Mouse (Mus musculus) heart, adult 18-20 months (tissue): ENCODE measurements around the gene Sik2. TPM values are rescaled to one million over a fixed set of nuclear protein-coding genes. Genes with fewer than 3 reads are reported as not detected.
A peak's percentile ranks its signal among the peaks of the same experiment; 100 is the strongest.

ENCODE experiments used
- DNase-seq, 2 experiments: peaks; one replicate each; pipeline ENCODE4 v3.0.0; 2021 to 2022; ENCODE audit warnings: mixed read lengths in 1 of 2
- total RNA-seq, 2 experiments: library from RNA; stranded (reverse); gene quantifications; 2 replicates each; pipeline ENCODE4 v1.2.3; 2021

Gene Sik2
- total RNA-seq, 2 experiments from 2014 or later: 27.6 to 34.6 TPM

DNA sequence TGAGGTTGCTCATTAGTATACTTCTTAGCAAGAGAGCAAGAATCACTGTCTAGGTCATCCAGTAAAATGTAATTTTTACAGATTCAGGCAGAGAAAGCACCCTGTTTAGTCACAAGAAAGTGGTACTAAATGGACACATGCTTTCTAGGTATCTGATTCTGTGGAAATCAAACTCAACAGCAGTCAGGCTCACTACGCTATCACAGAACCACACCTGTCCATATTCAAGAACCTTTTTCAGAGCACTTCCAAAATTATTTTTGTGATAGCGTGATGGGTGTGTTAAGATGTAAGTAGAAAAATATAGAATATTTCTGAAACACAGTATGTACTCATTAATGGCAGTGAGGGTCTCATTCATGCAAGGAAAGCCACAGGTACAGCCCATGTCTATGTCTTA is 89.3 kb downstream of the Sik2 start:
- no peak for DNase-seq

- no peak for DNase-seq
These were observed 90.7 kb downstream of the Sik2 start for GRCm38 (mm10) chr9:50918131-50918530.

DNA sequence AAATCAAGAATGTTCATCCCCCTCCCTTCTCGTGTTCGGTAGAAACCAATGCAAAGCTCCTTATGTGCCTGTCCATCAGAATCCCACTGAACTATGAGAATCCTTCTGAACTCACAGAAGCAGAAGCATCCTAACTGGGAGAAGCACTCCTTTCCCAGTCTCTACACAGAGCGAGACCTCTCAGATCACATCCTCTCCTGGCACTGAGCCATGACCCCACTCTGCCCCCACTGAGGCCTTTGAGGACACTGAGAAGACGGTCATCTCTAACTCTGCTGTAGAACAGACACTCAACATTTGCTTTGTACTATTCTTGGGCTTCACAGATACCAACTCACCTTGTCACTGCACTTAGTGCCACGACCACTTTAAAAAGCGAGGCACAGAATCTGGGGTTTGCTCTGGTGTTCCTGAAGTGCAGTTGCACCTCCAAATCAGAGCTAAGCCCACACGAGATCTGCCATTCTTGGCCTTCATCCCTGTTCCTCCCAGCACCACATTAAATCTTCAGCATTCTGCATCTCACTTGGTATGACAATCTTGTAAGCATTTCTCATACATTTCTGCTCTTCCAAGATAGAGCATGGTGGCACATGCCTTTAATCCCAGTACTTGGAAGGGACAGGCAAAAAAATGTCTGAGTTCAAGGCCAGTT is 96.9 kb downstream of the Sik2 start:
- DNase-seq: no peak

- no peak for DNase-seq
These were observed 103.6 kb downstream of the Sik2 start for GRCm38 (mm10) chr9:50905321-50905720.

GRCm38 (mm10) chr9:50904196-50904847 is 104.6 kb downstream of the Sik2 start:
- no peak for DNase-seq

DNA sequence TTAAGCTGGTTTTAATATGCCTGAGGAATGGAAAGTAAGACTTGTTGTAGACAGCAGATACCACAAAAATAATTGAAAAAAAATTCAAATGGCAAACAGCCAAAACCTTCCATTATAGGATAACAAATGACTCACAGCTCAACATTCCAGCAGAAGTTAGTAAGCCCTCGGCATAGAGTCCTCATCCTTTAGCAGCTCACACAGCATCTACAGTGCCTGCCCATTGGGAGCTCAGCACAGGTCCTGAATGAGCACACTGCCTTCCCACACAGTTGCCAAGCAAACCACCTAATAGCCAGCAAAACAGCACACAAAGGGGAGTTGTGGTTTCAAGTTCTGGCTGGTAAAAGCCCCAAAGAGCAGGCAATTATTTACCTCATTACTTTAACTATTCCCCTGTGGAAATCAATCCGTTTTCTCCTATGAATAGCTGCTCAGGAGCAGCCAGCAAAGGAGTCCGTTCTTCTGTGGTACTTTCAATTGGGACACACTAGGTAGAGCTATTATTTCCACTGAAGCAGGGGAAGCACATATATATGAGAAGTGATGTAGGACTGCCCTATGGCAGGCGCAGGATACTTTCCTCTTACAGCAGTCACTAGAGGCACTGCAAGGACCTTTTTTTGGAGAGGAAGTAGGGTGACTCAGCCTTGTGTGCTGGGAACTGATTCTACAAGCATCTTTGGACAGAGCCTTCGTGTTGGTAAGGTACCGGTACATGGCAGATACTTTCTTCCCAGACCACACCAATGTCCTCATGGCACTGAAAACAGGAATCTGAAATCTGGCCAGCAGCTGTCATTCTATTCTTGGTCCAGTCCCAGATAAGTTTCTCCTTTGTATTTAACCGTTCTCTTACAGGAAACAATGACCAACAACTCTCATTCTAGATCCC is 108.6 kb downstream of the Sik2 start:
- peak; percentile 49 to 60 for DNase-seq

DNA sequence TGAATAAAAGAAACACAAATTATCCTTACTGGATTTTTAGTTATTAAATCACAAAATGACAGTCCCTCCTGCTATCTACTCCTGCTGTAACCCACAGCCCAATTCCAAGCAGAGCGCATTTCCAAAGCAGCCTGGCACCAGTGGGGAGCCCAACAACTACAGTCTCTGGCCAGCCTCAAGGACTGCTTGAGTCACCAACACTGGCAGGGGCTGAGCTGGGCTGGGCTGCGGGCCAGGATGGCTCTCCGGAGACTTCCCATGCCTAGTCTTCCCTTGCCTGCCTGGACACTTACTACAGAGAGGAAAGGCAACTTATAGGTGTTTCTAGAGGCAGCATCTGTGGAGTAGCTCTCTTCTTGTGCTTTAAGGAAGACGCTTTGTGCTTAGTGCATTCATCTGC is 115.2 kb downstream of the Sik2 start:
- DNase-seq: peak; percentile 83 to 85

- no peak for DNase-seq
These were observed 118.3 kb downstream of the Sik2 start for GRCm38 (mm10) chr9:50890494-50891090.

- DNase-seq: no peak
These were observed 118.9 kb downstream of the Sik2 start for GRCm38 (mm10) chr9:50889964-50890363.

DNA sequence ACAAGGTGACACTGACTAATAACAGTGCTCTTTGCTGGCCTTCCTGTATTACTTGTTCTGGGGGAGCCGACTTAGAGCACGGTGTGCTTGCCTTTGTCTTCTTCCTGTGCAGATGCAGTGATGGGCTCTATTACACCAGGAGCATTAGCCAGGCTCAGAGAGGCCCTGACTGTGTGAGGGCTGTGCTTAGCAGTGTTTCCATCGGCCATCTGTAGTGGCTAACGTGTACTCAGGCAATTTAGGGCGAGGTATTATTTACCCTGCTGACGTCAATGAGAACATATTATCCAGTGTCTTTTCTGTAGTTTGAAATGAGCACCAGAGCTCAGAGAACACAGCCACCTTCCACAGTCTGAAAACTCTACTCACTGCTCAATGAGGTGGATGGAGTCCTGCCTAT is 119.7 kb downstream of the Sik2 start:
- no peak for DNase-seq

- peak; percentile 48 to 58 for DNase-seq
These were observed 121.5 kb downstream of the Sik2 start for GRCm38 (mm10) chr9:50887351-50887750.

DNA sequence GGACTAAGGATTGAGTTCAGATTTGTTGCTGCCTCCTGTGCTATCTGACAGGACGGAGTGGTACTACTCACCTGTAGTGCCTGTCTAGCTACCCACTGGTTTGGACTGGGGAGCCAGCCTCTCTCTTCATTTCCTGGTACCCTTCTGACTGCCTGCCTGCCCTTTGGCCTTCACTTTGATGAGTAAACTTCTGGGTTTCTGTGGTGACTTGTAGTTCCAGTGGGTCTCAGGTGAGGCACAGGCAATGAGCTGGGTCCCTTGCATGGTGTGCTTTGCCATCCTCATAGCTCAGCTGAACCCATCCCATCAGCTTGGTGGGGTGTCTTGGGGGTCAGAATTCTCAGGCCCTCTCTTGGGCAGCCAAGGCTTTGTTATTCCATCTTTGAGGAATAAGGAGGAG is 122.0 kb downstream of the Sik2 start:
- DNase-seq: no peak

- DNase-seq: no peak
These were observed 123.3 kb downstream of the Sik2 start for GRCm38 (mm10) chr9:50885600-50885987.

DNA sequence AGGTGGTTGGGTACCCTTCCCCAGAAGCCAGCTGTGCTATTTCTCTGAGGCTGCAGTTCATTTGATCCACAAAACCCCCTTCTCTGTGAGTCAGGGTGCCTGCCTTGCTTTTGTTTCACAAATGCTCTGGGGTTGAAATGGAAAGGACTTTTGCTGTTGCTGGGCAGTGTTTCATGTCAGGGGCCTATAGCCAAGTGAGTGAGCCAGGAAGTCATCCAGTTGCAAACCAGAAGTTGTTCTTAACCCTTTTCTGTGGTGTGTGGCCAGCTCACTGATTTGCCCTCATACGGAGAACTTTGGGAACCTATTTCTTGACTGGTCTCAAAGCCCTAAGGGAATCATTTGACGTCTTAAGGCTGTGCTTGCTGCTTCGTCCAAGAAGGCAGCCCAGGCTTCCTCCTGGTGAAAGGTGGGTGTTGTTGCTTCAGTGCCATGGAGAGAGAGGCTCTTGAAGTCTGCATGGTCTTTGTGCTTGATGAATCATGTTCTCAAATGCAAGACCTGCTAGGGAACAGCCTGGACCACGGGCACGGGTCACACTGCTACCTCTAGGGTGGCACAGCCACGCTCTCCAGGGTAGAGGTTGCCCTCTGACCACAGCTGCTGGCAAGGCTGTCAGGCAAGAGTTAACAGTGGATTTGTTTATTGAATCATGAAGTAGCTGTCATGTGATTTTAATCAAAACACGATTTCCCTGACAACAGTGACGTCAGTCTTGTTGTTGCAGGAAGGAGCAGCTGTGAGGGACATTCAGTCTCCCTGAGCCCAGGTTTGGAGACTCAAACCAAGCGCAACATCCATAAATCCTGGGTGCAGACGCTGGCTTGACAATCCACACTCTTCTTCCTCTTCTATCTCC is 123.9 kb downstream of the Sik2 start:
- peak; percentile 82 to 89 for DNase-seq

GRCm38 (mm10) chr9:50884093-50884492 is 124.8 kb downstream of the Sik2 start:
- DNase-seq: peak; percentile 47 to 48

DNA sequence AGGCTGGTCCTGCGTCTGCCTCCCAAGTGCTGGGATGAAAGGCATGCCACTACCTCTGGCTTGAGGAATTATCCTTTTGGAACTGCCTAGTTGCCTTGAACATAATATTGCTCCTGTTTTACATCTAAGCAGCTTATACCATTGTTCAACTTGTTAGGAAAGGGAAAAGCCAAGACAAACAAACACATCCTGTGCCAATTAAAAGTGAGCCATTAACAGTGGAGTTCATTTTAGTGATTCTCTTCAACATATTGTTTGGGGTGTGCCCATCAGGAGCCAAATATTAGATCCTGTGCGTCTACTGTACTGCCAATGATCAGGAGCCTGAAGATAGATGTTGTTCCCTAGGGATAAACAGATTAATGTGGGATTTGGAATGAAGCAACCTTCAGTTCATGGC is 126.7 kb downstream of the Sik2 start:
- no peak for DNase-seq

GRCm38 (mm10) chr9:50877431-50877830 is 131.4 kb downstream of the Sik2 start:
- DNase-seq: no peak

GRCm38 (mm10) chr9:50876287-50876686 is 132.6 kb downstream of the Sik2 start:
- no peak for DNase-seq

- DNase-seq: no peak
These were observed 133.4 kb downstream of the Sik2 start for GRCm38 (mm10) chr9:50875470-50875869.

GRCm38 (mm10) chr9:50874031-50874430 is 134.8 kb downstream of the Sik2 start:
- DNase-seq: no peak

GRCm38 (mm10) chr9:50873210-50873609 is 135.7 kb downstream of the Sik2 start:
- no peak for DNase-seq

DNA sequence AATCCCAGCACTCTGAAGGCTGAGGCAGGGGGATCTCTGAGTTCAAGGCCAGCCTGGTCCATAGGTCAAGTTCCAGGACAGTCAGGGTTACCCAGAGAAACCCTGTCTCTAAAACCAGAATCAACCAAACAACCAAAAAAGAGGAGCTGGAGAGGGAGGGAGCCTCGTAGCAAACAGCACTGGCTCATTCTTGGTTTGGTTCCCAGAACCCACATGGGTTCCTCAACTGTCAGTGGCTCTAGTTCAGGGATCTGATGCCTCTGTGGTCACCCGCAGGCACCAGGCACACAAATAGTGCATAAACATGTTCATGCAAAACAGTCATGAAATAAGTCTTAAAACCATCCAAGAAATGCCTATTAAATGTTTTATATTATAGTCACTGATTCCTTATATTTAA is 140.7 kb downstream of the Sik2 start:
- no peak for DNase-seq
